ENCODE assay signal across 8 mouse cellular contexts in the genomic region with DNA sequence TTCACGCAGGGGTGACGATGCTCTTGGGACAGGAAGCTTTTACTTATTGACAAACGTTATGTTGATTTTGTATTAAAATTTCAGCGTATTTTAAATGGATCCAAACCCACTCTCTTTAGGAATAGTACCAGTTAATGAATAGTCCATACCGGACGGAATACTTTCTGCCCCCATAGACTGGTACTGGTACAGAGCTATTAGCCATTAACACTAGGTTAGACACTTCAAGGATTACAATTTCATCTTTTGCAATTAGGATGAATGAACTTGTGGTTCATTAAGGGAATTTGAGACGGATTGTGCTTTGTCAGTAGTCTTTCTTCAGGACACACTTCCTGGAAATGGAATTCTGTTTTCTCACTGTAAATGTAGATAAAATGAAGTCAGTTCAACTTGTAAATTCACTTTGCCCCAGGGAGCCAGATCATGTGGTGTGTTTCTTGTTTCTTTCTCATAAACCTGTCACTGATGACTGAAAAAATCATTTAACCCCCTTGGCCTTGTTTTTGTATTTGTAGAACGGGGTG. TPM values are rescaled to one million over a fixed set of nuclear protein-coding genes. Genes with fewer than 3 reads are reported as not detected.
A peak's percentile ranks its signal among the peaks of the same experiment; 100 is the strongest.
DNase-seq lines count a peak whose midpoint lies in the region; ATAC-seq and TF ChIP-seq lines count a peak whose summit lies in the region.

No protein-coding gene starts in this region.

- WGBS in lung, adult 2 months, result 17% methylated on average over 8 of the region's 8 CpGs
- 15% methylated on average over 8 of the region's 8 CpGs for WGBS in embryonic facial prominence, embryonic 15.5 days
- WGBS in intestine, postnatal 0 days, result 12% methylated on average over 8 of the region's 8 CpGs
- 13% methylated on average over 8 of the region's 8 CpGs for WGBS in neural tube, embryonic 15.5 days

- no peak for DNase-seq in lung, adult 2 months
- no peak for DNase-seq in lung, adult 18-20 months
- DNase-seq in frontal cortex, postnatal 36 days (ENCODE audit: low spot score in 2 of 2), result no peak
- no peak for DNase-seq in layer of hippocampus, postnatal 14 days (ENCODE audit: low spot score in 2 of 2)
- no peak for DNase-seq in layer of hippocampus, adult 9-11 months

- H3K27me3 ChIP-seq in embryonic facial prominence, embryonic 15.5 days, result peaks cover 18% of the 10 kb centered on the region; the same call in 1 of the 2 replicates
- H3K27me3 ChIP-seq in intestine, postnatal 0 days (replicated peaks; ENCODE audit: control insufficient read depth, insufficient read depth, low read length), result no peaks in the 10 kb centered on the region
- no peaks in the 10 kb centered on the region; the same call in 1 of the 2 replicates for H3K27me3 ChIP-seq in neural tube, embryonic 15.5 days (replicated peaks)

- TF ChIP-seq CTCF in lung, adult 2 months (IDR thresholded peaks at IDR 0.05; ENCODE audit: insufficient read depth, low read length), result no peak
- TF ChIP-seq CTCF in intestine, postnatal 0 days (IDR thresholded peaks at IDR 0.05; ENCODE audit: low read depth), result no peak

- H3K9me3 ChIP-seq in embryonic facial prominence, embryonic 15.5 days (replicated peaks), result no peaks in the 10 kb centered on the region
- H3K9me3 ChIP-seq in intestine, postnatal 0 days (ENCODE audit: control insufficient read depth), result no peaks in the 10 kb centered on the region
- H3K9me3 ChIP-seq in neural tube, embryonic 15.5 days (replicated peaks), result no peaks in the 10 kb centered on the region

- H3K4me2 ChIP-seq in embryonic facial prominence, embryonic 15.5 days (replicated peaks), result peak overlapping the region; percentile 100
- H3K4me2 ChIP-seq in intestine, postnatal 0 days (replicated peaks; ENCODE audit: low read depth), result peak overlapping the region; percentile 76
- peak overlapping the region; percentile 88 for H3K4me2 ChIP-seq in neural tube, embryonic 15.5 days

- no peaks in the 10 kb centered on the region for H3K36me3 ChIP-seq in embryonic facial prominence, embryonic 15.5 days
- no peaks in the 10 kb centered on the region for H3K36me3 ChIP-seq in intestine, postnatal 0 days (ENCODE audit: control insufficient read depth, insufficient read depth)
- no peaks in the 10 kb centered on the region for H3K36me3 ChIP-seq in neural tube, embryonic 15.5 days

- peaks cover 3% of the 10 kb centered on the region; the same call in 1 of the 2 replicates for H3K4me1 ChIP-seq in lung, adult 2 months (ENCODE audit: control insufficient read depth, insufficient read depth, low read length)
- peaks cover 8% of the 10 kb centered on the region for H3K4me1 ChIP-seq in embryonic facial prominence, embryonic 15.5 days
- no peaks in the 10 kb centered on the region for H3K4me1 ChIP-seq in intestine, postnatal 0 days (replicated peaks; ENCODE audit: control insufficient read depth, insufficient read depth, low read length)
- peaks cover 8% of the 10 kb centered on the region for H3K4me1 ChIP-seq in neural tube, embryonic 15.5 days

- H3K9ac ChIP-seq in embryonic facial prominence, embryonic 15.5 days, result no peak overlapping the region
- H3K9ac ChIP-seq in intestine, postnatal 0 days (ENCODE audit: low read depth, low read length), result peak overlapping the region; percentile 87; the same call in 1 of the 2 replicates
- peak overlapping the region; percentile 78 for H3K9ac ChIP-seq in neural tube, embryonic 15.5 days (replicated peaks)

- TF ChIP-seq POLR2A in lung, adult 2 months (IDR thresholded peaks at IDR 0.05; ENCODE audit: borderline replicate concordance, extremely low read depth, low read depth, low read length), result no peak

- peak overlapping the region; percentile 79 for H3K4me3 ChIP-seq in lung, adult 2 months (replicated peaks; ENCODE audit: extremely low read depth, low read depth, low read length)
- peak overlapping the region; percentile 61 for H3K4me3 ChIP-seq in embryonic facial prominence, embryonic 15.5 days (replicated peaks)
- peak overlapping the region; percentile 84 for H3K4me3 ChIP-seq in intestine, postnatal 0 days (ENCODE audit: low read depth, low read length)
- H3K4me3 ChIP-seq in neural tube, embryonic 15.5 days (replicated peaks), result peak overlapping the region; percentile 92

- no peak for ATAC-seq in embryonic facial prominence, embryonic 15.5 days (ENCODE audit: insufficient number of reproducible peaks, low FRiP score, low TSS enrichment, low read depth)
- ATAC-seq in intestine, postnatal 0 days, result no peak
- ATAC-seq in neural tube, embryonic 15.5 days (ENCODE audit: low FRiP score), result peak; percentile 21; the same call in 1 of the 2 replicates

- H3K27ac ChIP-seq in embryonic facial prominence, embryonic 15.5 days (replicated peaks), result no peak overlapping the region
- peak overlapping the region; percentile 95; the same call in 1 of the 2 replicates for H3K27ac ChIP-seq in intestine, postnatal 0 days (ENCODE audit: low read depth, low read length)
- H3K27ac ChIP-seq in neural tube, embryonic 15.5 days (replicated peaks), result peak overlapping the region; percentile 84

RNA-seq across cellular contexts. Expression of gene Exoc6, which starts 0.9 kb away (rescaled TPM):
- polyA plus RNA-seq in lung, adult 2 months (2012; rRNA removed), result 6.8 and 10.1 TPM in 2 replicates
- polyA plus RNA-seq in embryonic facial prominence, embryonic 15.5 days (2015; fragmentation: Nextera tagmentation; extraction: Ambion mirVana), result 6.7 and 7.8 TPM in 2 replicates
- polyA plus RNA-seq in intestine, postnatal 0 days (2015; fragmentation: Nextera tagmentation; extraction: Ambion mirVana), result 23.3 and 24.6 TPM in 2 replicates
- 19.7 and 20.3 TPM in 2 replicates for polyA plus RNA-seq in neural tube, embryonic 15.5 days (2015; fragmentation: Nextera tagmentation; extraction: Ambion mirVana)
- 10 to 100 TPM; 50.1 to 52.5 TPM for total RNA-seq in layer of hippocampus, postnatal 14 days (2021)
